Mouse (Mus musculus): ENCODE data around the gene Zc2hc1c.

Gene Zc2hc1c

GRCm38 (mm10) chr12:85284331-85284730, 4.1 kb upstream of the Zc2hc1c start:
- no peak for DNase-seq (ENCODE audit: extremely low spot score, low read depth, low spot score)

- no peak for DNase-seq (ENCODE audit: extremely low spot score, low read depth, low spot score)
Observed at GRCm38 (mm10) chr12:85284996-85285395, 3.4 kb upstream of the Zc2hc1c start.

GRCm38 (mm10) chr12:85286941-85287340, 1.4 kb upstream of the Zc2hc1c start:
- no peak for DNase-seq (ENCODE audit: extremely low spot score, low read depth, low spot score)

GRCm38 (mm10) chr12:85287809-85288485, 444 bp upstream of the Zc2hc1c start, which contains the start of gene Acyp1:
Gene Acyp1, minus strand, starts transcription at chr12:85288438.
- no peak for DNase-seq (ENCODE audit: extremely low spot score, low read depth, low spot score)

GRCm38 (mm10) chr12:85289157-85290000, 988 bp downstream of the Zc2hc1c start:
- DNase-seq (ENCODE audit: extremely low spot score, low read depth, low spot score) = no peak

- DNase-seq (ENCODE audit: extremely low spot score, low read depth, low spot score) = no peak
Observed at GRCm38 (mm10) chr12:85290633-85291032, 2.2 kb downstream of the Zc2hc1c start.

- DNase-seq (ENCODE audit: extremely low spot score, low read depth, low spot score) = no peak
Observed at GRCm38 (mm10) chr12:85291541-85291940, 3.1 kb downstream of the Zc2hc1c start.

- no peak for DNase-seq (ENCODE audit: extremely low spot score, low read depth, low spot score)
Observed at GRCm38 (mm10) chr12:85292288-85292687, 3.9 kb downstream of the Zc2hc1c start.

GRCm38 (mm10) chr12:85292906-85293305, 4.5 kb downstream of the Zc2hc1c start:
- no peak for DNase-seq (ENCODE audit: extremely low spot score, low read depth, low spot score)

- DNase-seq (ENCODE audit: extremely low spot score, low read depth, low spot score) = no peak
Observed at GRCm38 (mm10) chr12:85295506-85295905, 7.1 kb downstream of the Zc2hc1c start.

GRCm38 (mm10) chr12:85296915-85297314, 8.5 kb downstream of the Zc2hc1c start:
- DNase-seq (ENCODE audit: extremely low spot score, low read depth, low spot score) = no peak

- no peak for DNase-seq (ENCODE audit: extremely low spot score, low read depth, low spot score)
Observed at GRCm38 (mm10) chr12:85297345-85297997, 9.1 kb downstream of the Zc2hc1c start.

GRCm38 (mm10) chr12:85298127-85298834, 9.9 kb downstream of the Zc2hc1c start:
- peak; percentile 75 for DNase-seq (ENCODE audit: extremely low spot score, low read depth, low spot score)

- no peak for DNase-seq (ENCODE audit: extremely low spot score, low read depth, low spot score)
Observed at GRCm38 (mm10) chr12:85298835-85299180, 10.4 kb downstream of the Zc2hc1c start.

- no peak for DNase-seq (ENCODE audit: extremely low spot score, low read depth, low spot score)
Observed at GRCm38 (mm10) chr12:85303256-85303655, 14.9 kb downstream of the Zc2hc1c start.

- DNase-seq (ENCODE audit: extremely low spot score, low read depth, low spot score) = no peak
Observed at GRCm38 (mm10) chr12:85304725-85305124, 16.3 kb downstream of the Zc2hc1c start.

GRCm38 (mm10) chr12:85305247-85305892, 17.0 kb downstream of the Zc2hc1c start:
- peak; percentile 96 for DNase-seq (ENCODE audit: extremely low spot score, low read depth, low spot score)

- no peak for DNase-seq (ENCODE audit: extremely low spot score, low read depth, low spot score)
Observed at GRCm38 (mm10) chr12:85308651-85309050, 20.3 kb downstream of the Zc2hc1c start.

- no peak for DNase-seq (ENCODE audit: extremely low spot score, low read depth, low spot score)
Observed at GRCm38 (mm10) chr12:85330153-85330552, 41.8 kb downstream of the Zc2hc1c start.

GRCm38 (mm10) chr12:85337567-85338311, 49.3 kb downstream of the Zc2hc1c start:
- no peak for DNase-seq (ENCODE audit: extremely low spot score, low read depth, low spot score)
